Mouse (Mus musculus): ENCODE results near the gene Yes1. TPM values are rescaled to one million over a fixed set of nuclear protein-coding genes. Genes with fewer than 3 reads are reported as not detected.
A peak's percentile ranks its signal among the peaks of the same experiment; 100 is the strongest.
"Not testable (repeated sequence)": the region's sequence is repeated elsewhere in the genome, so short reads cannot be mapped to it uniquely, and the experiment has no call there.

Yes1 gene
- 10 to 100 TPM; 13.3 to 14.8 TPM for total RNA-seq (2021)

DNA sequence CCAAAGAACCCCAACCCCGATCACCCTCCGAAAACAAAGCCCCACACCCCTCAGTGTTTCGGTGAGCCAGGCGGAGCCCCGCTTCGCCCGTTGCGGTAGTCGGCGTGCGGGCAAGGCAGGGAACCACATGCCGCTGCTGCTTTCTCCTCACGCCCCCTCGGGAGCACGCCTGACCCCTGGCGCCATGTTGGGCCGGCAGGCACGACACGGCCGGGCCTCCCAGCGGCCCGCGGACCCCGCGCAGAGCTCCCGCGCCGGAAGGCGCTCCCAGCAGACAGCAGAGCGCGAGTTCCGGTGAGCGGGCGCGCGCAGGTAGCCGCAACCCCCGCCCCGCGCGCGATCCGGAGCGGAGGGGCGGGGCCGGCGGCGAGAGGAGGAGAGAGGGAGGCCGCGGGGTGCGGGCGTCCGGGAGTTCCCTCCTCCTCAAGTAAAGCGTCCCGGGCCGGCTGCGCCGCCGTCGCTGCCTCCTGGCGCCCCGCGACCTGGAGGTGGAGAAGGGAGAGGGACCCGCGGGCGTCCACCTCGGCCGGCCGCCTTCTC, at the start of gene Yes1:
Yes1 (plus strand) TSS at position 371 of the 540 bp plus-strand sequence.
- peak; percentile 51 to 59 for DNase-seq (ENCODE audit: extremely low spot score in 1 of 2, low spot score in 1 of 2)

DNA sequence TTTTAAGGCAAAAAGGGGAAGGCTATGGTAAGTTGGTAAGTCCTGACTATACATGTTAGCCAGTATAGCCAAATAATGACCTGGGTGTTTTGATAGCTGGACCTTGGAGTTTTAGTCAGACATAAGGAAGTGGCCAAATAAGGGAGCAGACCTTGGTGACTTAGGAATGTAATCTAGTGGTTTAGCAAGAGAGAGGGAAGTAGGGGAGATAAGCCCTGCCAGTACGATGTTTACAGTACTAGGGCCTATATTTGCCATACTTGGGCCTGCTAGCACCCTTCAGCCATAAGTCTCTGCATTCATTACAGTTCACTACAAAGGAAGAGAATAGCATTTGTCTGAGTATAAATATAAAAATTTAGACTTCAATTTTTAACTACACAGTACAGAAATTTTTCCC, 46.3 kb upstream of the Yes1 start:
- DNase-seq (ENCODE audit: extremely low spot score in 1 of 2, low spot score in 1 of 2) = no peak

DNA sequence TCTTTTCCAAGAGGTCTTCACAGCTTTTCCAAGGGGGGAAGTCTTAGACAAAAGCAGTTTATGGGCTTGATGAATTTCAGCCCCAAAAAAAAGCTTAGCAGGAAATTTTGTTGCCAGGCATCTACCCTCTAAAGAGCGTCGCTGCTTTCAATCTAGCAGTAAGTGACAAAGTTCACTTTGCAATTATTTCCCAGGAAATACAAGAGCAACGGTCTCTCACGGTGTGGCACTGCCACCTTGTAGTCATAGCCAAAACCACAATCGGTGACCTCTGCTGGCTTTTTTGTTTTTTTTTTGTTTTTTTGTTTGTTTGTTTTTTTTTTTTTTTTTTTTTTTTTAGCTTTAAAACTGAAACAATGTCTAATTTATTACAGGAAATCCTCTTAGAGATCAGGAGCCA, 39.2 kb upstream of the Yes1 start:
- no peak for DNase-seq (ENCODE audit: extremely low spot score in 1 of 2, low spot score in 1 of 2)

DNA sequence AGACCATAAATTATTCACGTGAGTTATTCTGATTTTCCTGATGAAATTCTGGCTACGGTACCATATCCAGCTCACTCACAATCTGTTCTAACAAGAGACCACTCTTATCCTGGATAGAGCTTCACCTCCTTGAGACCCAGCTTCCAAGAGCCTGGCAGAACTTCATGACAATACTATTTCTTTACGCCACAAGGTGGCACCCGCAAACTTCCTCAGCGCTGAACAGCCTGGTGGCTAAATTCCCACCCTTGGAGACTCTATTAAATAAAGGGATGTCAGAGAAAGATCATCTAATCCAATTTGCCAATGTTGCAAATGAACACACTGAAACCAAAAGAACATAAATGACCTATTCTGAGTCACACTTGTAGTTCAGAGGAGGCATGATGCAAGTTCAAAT, 22.8 kb upstream of the Yes1 start:
- peak; percentile 36 to 73 for DNase-seq (ENCODE audit: extremely low spot score in 1 of 2, low spot score in 1 of 2)

DNA sequence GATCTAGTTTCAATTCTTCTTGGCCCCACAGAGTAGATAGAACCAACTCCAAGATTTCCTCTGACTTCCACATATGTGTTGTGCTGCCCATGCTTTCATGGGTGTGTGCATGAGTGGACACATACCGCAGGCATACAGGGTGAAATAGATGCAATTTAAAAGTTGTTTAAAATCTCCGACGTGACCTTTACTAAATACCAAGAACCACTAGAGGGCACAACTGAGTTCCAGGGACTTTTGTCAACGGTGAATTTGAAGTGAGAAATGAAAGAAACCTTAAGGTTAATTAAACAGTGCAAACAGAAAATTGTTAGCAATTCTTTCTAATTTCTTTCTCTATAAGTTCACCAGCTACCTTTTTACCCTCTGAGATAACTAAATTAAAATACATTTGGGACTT, 17.2 kb upstream of the Yes1 start:
- no peak for DNase-seq (ENCODE audit: extremely low spot score in 1 of 2, low spot score in 1 of 2)

DNA sequence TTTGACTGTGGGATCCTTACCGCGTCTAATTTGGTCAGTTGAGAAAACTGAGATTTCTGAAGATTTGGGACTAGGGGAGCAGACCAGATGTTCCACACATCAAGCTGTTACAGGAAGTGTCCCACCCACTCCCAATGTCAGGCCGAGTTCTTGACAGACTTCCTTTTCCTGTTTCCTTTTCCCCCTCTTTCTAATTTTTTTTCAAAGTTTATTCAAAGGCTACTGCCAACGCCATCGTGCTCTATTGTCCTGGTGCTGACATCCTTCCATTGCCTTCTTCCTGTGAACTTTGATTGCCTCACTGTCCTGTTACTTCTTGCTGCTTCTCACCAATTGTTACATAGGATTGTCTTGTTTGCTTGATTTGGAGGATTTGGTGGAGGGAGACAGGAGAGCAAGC, 16.6 kb upstream of the Yes1 start:
- DNase-seq (ENCODE audit: extremely low spot score in 1 of 2, low spot score in 1 of 2) = no peak

DNA sequence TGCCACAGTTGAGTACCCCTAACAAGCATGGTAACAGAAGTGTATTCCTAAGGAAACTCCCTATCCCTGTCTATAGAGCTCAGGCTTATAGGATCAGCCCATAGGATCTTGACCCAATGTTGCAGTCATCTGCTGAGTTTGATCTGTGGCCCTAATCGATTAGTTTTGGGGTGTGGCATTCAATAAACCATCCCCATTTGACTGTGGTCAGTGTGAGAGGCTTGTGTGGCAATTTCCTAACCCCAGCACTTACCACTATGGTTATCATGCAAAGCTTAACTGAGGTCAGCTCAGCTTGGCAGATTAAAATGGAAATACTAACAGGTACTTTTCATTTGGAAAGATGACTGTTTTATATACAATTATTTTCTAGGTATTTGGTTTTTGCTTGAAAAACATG, 5.1 kb upstream of the Yes1 start:
- DNase-seq (ENCODE audit: extremely low spot score in 1 of 2, low spot score in 1 of 2) = no peak

DNA sequence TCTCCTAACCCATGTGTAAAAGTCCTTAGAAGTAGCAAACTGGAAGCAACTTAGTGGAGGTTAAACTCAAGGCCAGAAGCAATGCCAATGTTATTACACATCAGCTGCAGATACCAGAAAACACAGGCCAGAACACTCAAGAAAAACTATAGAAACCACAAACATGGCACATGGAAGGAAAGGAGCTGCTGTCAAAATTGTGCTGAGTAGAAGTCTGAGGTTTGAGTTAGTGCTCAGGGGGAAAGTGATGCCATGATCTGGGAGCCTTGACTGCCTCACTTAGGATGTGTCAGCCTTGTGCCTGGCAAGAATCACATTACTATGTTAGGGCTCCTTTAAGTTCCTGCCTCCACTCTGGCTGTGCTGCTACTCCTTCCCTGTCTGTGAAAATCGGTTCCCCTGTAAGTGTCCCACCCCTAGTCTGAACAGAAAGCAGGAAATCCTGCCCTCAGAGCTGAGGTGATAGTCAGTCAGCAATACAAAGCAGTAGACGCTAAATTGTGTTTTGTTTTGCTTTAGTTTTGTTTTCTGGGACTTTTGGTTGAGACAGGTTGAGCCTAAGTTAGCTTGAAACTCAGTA, 3.1 kb upstream of the Yes1 start:
- DNase-seq (ENCODE audit: extremely low spot score in 1 of 2, low spot score in 1 of 2) = no peak

DNA sequence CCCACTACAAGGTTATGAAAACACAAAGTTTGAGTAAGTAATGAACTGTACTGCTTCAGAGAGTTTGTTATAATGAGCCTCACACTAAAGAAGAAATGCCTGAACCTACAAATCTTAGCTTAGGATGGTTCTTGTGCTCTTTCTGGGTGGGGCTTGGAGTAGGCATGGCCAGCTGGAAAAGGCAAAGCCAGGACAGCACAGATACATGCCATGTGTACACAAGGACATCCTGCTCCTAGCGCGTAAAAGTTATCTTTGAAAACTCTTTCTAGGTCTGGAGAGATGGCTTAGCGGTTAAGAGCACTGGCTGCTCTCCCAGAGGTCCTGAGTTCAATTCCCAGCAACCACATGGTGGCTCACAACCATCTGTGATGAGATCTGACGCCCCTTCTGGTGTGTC, 2.5 kb upstream of the Yes1 start:
- no peak for DNase-seq (ENCODE audit: extremely low spot score in 1 of 2, low spot score in 1 of 2)

DNA sequence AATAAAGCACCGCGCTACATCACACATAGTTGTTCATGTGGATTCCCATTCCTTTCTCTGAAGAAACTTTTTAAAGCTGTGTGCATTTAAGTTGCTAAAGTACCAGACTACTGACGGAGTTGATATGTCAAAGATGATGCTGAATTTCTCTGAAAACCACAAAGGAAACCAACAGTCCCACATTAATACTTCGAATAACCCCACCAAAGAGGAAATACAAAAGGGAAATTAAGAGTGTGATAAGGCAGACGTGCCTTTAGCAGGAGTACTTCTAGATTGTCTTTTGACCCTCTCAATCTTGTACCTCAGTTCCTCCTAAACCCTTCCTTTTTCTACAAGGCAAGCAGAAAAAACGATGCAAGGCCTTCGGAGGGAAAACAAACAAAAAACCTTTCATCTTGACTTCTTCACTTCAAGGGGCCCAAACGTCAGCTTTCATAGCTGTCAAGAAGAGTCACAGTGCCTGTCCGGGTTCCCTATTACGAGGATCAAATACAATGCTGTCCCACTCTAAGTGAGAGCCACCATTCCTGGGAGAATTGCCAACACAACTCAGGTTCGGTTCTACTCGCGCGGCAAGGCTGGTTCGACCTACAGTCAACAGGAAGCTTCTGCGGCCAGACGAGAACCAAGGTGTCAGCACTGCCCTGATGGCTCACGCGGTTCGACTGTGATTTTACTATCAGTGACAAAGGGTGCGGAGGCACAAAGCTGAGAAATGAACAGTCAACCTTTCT, 739 bp upstream of the Yes1 start:
- DNase-seq (ENCODE audit: extremely low spot score in 1 of 2, low spot score in 1 of 2) = no peak

DNA sequence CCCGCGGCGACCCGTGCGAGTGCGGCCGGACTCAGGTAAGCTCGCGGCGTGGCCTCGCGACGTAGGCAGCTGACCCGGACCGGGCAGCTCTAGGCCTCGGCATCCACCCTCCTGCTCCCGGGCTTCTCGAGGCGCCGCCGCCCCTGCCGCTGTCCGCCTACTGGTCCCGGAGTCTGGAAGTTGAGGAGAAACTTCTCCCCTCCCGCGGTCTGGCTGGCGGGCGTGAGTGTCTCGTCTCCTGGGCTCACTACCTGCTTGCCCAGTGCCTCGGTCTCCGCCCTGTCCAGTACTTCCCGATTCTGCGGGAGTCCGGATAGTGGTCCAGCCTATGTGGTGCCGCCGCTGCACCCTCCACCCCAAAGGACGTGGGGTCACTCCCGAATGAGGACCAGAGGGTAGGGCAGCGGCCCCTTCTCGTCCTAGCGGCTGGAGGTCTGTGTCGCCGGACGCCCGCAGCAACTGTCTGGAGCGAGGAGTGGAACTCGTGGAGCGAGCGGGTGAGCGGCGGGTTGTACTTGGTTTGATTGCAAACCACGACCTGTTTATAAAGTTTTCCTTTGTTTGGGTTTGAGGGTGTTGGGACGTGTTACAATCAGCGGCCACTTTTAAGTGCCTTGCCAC, 480 bp downstream of the Yes1 start:
- DNase-seq (ENCODE audit: extremely low spot score in 1 of 2, low spot score in 1 of 2) = peak; percentile 15 to 16

DNA sequence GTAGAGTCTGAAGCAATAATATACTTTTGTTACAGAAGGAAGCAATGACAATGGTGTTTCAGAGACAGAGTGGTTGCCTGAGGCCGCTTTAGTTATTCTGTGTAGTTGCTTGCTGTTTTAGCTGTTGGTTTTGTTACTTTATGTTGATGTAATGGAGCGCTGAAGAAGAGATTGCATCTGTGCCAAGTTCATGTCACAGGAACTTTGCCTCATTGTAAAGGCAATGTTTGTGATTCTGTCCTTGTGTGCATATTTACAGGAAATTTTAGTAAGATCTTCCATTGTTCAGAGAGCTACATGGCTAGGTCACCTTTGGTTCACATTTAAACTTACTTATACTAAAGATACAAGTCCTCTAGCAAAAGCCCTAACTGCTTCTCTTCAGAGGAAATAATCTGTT, 3.3 kb downstream of the Yes1 start:
- DNase-seq (ENCODE audit: extremely low spot score in 1 of 2, low spot score in 1 of 2) = no peak

DNA sequence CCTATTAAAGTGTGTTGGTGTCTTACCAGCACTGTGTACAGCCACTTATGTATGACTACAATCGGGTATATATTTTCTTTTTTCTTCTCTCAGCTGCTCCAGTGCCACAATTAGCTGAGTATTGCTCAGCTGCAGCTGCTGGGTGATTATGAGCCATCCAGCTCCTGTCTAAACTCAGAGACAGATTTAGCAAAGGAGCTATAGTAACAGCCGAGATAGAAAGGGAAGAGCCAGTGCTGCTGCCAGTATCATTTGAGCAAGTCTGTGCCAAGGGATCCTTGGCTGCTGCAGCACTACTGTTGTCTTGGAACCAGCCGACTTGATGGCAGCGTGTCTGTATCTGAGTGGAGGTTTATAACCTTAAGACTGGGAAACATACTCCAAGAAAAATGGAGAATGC, 3.7 kb downstream of the Yes1 start:
- DNase-seq (ENCODE audit: extremely low spot score in 1 of 2, low spot score in 1 of 2) = peak; percentile 6 to 9

DNA sequence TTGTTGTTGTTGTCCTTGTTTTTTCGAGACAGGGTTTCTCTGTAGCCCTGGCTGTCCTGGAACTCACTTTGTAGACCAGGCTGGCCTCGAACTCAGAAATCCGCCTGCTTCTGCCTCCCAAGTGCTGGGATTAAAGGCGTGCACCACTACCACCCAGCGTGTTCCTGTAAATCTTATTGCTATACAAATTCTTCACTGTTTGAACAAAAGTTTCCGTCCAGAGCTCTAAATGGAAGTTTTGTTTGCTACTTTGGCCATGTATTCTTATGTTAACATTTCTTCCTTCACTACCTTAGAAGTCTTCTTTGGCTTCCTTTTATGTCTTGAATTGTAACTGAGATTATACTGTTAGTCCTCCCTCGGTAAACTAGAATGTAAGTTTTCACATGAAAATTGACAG, 5.5 kb downstream of the Yes1 start:
- not testable (repeated sequence) for DNase-seq (ENCODE audit: extremely low spot score in 1 of 2, low spot score in 1 of 2)

DNA sequence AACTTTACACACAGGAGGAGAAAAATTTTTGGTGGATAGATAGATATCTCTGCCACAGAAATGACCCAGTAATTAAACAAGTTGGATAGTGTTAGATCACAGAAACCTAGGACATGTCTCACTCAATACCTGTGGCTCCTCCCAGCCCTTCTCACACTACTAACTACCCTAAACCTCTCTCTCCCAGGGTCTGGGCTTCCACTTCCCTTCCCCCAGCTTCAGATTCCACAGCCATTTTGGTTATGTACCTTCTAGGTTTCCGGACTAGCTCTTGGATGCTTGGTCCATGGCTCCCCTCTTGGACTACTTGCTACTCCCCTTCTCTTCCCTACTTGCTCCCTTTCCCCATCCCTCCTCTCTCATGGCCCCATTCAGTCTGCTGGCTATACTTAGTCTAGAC, 6.9 kb downstream of the Yes1 start:
- no peak for DNase-seq (ENCODE audit: extremely low spot score in 1 of 2, low spot score in 1 of 2)

DNA sequence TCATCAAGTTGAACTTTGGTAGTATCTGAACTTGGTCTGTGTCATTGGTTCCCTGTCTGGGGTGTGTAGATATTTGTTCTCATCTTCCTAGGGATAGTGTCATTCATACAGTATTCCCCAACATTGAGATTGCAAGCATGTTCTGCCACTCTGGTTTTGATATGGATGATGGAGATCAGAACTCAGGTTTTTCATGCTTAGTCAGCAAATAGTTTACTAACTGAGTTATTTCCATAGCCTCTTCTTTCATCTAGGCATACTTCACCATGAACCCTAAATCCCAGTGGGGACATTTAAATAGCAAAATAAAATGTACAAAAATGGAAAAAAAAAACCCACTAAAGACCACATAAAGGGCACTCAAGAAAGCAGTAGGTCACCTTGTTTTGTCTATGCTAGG, 12.7 kb downstream of the Yes1 start:
- no peak for DNase-seq (ENCODE audit: extremely low spot score in 1 of 2, low spot score in 1 of 2)

DNA sequence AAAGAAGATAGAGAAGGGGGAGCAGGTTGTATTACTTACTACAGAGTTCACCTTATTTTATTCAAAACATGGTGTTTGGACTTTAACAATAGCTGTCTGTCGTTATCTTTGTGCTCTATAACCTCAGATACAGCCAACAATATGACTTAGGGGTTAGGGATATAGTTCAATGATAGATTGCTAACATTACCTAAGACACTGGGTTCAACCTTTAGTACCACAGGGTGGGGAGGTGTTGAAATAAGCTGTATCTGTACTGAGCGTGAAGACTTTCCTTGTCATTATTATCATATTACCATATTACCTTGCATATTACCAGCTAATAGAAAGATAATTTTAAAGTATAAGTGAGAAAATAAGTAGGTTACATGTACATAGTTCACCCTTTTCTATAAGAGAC, 13.8 kb downstream of the Yes1 start:
- DNase-seq (ENCODE audit: extremely low spot score in 1 of 2, low spot score in 1 of 2) = no peak

DNA sequence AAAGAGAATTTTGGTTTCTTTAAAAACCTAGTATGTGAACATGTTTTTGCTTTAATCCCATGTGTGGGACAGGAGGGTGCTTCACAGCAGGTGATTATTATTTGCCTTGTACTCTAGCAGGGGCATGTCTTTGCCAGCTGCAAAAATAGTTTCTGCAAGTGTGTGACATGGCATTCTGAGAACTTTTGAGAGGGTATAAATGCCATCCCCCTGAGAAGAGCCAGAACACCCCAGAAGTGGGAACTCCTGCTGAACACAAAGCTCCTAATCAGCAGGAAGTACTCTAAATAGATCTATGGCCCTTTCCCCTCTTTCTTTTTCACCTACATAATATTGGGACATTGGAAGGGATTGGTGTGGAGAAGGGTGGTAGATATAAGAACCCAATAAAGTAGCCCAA, 22.2 kb downstream of the Yes1 start:
- no peak for DNase-seq (ENCODE audit: extremely low spot score in 1 of 2, low spot score in 1 of 2)

DNA sequence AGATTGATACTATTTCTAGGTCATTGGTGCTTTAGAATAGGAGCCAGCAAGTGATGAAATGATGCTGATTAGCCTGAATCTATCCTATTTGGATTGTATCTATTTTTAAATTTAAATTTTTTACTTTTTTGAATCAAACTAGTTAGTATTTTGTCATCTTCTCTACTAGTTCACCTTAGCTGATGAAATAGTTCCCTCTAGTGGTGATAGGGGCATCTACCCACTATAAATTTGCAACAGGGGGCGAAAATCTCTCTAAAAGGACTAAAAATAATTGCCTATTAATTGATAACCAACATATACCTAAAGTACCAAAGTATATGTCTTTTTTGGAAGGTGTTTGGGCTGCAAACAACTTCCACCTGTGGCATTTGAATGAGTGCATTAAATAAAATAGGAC, 46.4 kb downstream of the Yes1 start:
- no peak for DNase-seq (ENCODE audit: extremely low spot score in 1 of 2, low spot score in 1 of 2)

DNA sequence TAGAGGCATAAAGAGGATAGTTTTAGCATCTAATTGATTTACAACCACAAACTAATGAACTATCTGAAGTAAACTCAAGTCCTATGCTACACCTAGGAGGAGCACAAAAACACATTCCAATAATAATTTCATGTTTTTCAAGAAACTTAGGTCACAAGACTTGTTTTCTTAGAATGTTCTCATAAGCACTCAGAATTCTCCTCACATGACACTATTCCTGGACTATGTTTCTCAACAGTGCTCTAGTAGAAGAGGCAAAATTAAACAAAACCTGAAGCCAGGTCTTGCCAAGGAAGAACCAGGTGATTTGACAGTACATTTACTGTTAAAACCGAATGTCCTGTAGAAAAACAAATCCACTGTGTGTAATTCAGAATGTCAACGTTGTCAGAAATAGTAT, 71.5 kb downstream of the Yes1 start:
- no peak for DNase-seq (ENCODE audit: extremely low spot score in 1 of 2, low spot score in 1 of 2)

DNA sequence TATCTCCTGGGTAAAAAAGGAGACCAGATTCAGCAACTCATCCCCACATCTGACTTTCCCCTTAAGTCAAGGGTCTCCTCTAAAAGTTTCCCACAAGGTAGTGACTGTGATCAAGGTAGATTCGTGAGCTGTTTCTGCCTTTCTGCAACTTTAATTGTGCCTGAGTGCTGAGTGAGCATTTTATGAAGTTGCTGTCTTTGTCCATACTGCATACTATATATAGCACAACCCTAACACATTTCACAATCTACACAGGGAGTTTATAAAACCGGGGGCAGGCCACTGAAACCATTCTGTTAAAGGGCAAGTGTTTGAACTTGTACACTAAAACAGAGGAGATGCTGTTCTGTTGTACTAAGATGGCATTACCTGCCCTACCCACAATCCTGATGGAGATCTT, 82.4 kb downstream of the Yes1 start:
- DNase-seq (ENCODE audit: extremely low spot score in 1 of 2, low spot score in 1 of 2) = no peak
